Mouse (Mus musculus): Measurements from ENCODE around the gene Gm42791. TPM values are rescaled to one million over a fixed set of nuclear protein-coding genes. Genes with fewer than 3 reads are reported as not detected.

Gm42791 gene
- total RNA-seq, 4 experiments from 2014 or later: 2.1 to 2.7 (median 2.5) TPM

DNA sequence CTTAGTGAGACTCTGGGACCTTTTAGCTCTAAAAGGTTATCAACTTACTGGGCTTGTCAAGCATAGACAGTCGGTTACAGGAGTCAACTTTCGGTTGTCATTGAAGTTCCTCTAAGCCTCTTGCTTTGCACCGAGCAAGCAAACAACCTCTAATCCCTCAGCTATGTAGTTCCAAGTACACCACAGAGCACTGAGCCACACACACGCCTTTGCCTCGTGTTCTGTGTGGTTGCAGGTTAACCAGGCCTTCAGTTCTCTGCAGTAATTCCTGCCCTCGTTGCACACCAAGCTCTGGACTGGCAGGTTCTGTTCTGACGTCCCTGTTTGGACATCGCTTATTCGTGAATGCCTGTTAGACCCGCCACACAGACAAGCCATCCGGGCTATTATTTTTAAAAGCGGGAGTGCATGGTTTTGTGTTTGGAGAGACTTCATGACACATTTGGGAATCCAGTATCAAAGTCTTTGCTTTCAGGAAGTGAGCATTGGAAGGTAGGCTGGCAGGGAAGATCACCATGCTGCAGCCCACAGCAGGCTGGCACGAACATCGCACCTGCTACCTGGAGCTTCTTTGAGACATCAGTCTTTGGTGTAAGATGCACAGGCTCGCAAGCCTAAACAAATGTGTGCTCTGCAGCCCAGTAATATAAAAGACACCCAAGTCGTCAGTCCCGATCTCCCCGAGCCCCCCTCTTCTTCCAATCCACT, 16.3 kb downstream of the Gm42791 start:
- no peak for DNase-seq (ENCODE audit: low spot score in 2 of 2)

DNA sequence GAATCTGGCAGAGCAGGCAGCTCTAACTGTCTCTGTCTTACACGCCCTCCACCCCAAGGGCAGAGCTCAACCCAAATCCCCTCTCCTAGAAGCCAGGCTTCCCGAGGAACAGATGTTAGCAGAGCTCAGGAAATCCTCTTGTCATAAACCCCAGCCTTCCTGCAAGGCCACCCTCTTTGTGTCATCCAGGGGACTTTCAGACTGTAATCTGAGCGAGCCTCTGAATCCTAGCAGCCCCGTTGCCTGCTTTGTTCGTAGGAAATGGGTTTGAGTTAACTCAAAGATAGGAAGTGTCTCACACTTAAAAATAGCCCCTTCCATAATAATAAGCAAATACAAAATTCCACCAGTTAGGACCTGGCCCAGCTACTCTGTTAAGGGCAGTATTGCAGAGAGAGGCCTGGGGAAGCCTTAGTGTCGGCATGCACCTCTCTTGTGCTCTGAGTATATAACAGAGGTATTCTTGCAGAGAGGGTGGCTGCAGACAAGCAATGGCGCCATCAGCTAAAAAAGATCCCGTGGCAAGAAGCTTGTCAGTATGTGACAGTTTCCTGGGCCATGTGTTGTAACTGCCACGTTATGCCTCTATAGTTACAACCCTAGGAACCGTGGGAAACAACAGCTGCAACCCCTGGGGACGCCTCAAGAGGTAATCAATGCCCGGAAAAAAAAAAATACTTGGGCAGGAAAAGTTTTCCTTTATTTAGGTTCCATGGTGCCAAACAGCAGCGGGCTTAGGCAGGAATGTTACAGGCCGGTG, 17.1 kb downstream of the Gm42791 start:
- no peak for DNase-seq (ENCODE audit: low spot score in 2 of 2)

- no peak for DNase-seq (ENCODE audit: low spot score in 2 of 2)
These were observed 18.1 kb downstream of the Gm42791 start for GRCm38 (mm10) chr5:148976876-148977275.

- no peak for DNase-seq (ENCODE audit: low spot score in 2 of 2)
These were observed 19.9 kb downstream of the Gm42791 start for GRCm38 (mm10) chr5:148975035-148975434.

GRCm38 (mm10) chr5:148973019-148973668, 21.8 kb downstream of the Gm42791 start:
- no peak for DNase-seq (ENCODE audit: low spot score in 2 of 2)

DNA sequence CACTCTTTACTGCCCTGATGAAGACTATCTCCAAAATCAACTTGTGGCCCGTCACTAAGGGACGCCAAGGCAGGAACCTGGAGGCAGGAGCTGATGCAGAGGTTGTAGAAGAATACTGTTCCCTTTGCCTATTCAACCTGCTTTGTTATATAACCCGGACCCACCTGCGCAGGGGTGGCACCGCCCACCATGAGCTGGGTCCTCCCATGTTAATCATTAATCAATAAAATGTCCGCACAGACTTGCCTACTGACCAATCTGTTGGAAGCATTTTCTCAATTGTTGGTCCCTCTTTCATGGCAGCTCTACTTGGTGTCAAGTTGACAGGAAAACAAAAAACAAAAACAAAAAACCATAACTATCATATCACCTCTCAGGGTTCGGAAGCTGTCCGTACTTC, 22.8 kb downstream of the Gm42791 start:
- DNase-seq (ENCODE audit: low spot score in 2 of 2): no peak

GRCm38 (mm10) chr5:148969648-148970047, 25.3 kb downstream of the Gm42791 start:
- DNase-seq (ENCODE audit: low spot score in 2 of 2): no peak

DNA sequence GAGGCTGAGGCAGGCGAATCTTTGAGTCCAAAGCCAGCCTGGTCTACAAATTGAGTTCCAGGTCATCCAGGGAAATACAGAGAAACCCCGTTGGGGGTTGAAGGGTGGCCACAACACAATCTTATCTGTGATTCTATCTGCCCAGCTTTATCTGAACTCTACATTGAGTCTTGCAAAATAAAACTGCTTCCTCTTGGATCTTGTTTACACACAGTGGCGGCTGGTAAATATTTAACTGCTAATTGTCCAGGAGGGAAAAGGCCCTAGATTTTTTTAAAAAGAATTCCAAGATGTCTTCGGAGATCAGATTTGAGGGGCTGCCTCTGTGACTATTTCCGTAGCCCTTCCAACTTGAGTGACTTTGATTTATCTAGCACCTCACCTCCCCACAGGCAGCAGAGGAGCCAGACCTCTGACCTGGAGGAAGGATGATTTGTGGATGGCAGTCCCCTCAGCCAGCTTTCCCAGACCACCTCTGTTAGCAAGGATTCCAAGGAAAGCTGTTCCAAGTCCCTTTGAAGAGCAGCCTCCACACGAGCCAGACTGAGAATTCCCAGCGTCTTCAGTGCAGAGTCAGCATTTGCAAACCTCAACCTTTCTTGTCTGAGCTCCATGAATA, 25.9 kb downstream of the Gm42791 start:
- no peak for DNase-seq (ENCODE audit: low spot score in 2 of 2)

GRCm38 (mm10) chr5:148968179-148968578, 26.8 kb downstream of the Gm42791 start:
- no peak for DNase-seq (ENCODE audit: low spot score in 2 of 2)

GRCm38 (mm10) chr5:148966395-148966794, 28.6 kb downstream of the Gm42791 start:
- DNase-seq (ENCODE audit: low spot score in 2 of 2): no peak

- peak; percentile 44 to 60 for DNase-seq (ENCODE audit: low spot score in 2 of 2)
These were observed 29.1 kb downstream of the Gm42791 start for GRCm38 (mm10) chr5:148965691-148966333.

- DNase-seq (ENCODE audit: low spot score in 2 of 2): no peak
These were observed 29.8 kb downstream of the Gm42791 start for GRCm38 (mm10) chr5:148965089-148965591.

DNA sequence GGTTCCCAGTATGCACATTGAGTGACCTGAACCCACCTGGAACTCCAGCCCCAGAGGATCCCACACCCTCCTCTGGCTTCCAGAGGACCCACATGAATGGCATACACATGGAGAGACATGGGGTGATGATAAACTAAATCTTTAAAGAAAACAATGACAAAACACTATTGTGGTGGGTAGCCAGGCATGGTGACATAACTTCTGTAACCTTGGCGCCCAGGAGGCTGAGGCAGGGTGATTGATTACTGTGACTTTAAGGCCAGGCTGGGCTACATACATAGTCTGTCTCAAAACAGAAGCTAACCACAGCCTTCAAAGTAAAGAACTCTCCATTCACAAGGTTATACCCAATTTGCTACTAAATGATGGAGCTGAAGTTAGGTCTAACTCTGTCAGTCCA, 30.7 kb downstream of the Gm42791 start:
- no peak for DNase-seq (ENCODE audit: low spot score in 2 of 2)

DNA sequence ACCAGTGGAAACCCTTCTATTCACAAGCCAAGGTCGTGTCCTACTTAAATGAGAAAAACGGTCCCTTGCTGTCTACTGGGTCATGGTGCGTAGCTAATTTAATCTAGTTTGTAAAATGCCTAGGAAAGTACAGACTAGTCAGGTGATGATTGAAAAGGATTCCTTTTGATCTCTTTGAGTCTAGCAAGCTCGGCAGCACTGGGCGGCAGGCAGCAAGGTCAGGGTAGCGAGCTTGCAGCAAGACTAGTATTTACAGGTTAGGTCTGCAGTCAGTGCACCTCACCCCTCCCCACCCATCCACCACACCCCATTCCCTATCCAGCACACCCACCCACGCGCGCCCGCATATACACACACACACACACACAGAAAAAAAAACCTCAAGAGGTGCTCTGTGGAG, 34.7 kb downstream of the Gm42791 start:
- DNase-seq (ENCODE audit: low spot score in 2 of 2): no peak

DNA sequence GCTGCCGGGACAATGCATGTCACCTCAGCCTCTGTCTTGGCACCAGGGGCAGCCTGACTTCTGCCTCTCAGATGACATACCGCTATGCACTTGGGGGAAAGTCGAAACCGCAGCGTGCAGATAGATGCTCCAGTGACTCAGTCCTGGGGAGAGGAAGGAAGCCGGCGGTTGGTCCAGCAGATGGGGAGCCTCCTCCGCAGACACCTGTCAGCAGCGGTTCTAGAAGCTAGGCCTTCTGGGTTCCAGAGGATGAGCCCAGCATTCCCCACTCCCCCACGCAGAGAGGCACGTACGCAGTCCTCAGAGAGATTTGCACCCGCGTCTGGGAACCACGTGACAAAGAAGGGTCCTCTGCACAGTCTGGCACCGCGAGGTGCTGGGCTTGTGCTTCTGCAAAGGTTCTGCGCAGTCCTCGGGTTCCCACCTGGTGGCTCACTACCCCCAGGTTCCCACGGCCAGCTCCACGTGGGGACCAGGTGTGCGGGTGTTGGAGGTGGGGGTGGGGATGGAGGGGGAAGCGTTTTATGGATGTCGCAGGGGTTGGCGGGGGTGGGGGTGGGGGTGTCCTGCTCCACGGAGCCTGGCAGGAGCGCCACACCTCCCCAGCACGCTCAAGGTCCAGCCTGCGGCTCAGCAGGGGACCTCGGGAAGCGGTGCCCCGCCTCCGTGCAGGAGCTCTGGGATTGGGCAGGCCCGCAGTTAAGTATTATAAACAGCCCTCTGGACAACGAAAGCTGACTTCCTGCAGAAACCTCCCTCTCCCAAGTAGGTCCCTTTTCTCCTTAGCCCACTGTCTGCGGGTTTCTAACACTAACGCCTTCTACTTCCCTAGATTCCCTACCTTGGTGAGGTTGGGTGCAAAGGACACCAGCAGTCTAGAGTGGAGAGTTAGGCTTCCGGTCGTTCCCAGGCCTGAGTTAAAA, 35.6 kb downstream of the Gm42791 start:
- DNase-seq (ENCODE audit: low spot score in 2 of 2): peak in 1 of 2 experiments; percentile 51

DNA sequence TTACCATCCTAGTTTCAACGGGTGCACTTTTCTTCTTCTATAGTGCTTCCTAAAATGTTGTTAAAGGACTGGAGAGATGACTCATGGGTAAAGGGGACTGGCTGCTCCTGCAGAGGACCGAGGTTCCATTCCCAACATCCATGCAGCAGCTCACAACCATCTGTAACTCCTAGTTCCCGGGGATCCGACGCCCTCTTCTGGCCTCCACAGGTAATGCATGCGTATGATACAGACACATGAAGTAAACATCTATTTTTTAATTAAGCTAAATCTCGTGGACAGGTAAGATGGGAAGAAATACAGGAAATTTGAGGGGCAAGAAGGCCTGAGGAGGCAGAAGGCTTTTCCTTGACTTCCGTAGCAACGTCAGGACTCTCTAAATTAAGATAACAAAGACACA, 36.6 kb downstream of the Gm42791 start:
- no peak for DNase-seq (ENCODE audit: low spot score in 2 of 2)

DNA sequence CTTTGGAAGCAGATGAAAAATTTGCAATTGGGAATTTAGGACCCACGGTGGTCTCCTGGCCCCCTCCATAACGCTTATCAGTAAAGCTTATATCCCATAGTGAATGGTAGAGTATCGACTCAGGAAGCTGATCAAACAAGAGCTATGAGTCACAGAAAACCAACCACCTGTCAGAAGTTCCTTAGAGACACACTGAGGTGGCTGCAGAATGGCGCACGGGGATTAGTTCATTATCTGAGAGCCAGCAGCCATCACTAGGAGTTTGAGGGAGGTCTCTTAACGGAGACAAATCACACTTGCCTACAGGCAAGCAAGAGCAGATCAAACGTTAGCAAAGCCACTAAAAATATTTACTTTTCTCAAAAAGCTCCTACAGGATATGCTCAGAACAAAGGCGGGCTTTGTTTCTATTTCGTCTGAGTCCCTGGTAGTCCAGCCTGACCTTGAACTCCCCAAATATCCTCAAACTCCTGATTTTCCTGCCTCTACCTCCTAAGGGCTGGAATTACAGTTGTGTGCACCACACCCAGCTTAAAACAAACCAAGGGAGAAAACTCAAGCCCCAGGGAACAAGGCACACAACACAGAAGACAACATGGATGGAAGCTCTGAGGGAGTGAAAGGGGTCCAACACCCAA, 37.9 kb downstream of the Gm42791 start:
- DNase-seq (ENCODE audit: low spot score in 2 of 2): no peak

- no peak for DNase-seq (ENCODE audit: low spot score in 2 of 2)
These were observed 38.9 kb downstream of the Gm42791 start for GRCm38 (mm10) chr5:148956091-148956490.

DNA sequence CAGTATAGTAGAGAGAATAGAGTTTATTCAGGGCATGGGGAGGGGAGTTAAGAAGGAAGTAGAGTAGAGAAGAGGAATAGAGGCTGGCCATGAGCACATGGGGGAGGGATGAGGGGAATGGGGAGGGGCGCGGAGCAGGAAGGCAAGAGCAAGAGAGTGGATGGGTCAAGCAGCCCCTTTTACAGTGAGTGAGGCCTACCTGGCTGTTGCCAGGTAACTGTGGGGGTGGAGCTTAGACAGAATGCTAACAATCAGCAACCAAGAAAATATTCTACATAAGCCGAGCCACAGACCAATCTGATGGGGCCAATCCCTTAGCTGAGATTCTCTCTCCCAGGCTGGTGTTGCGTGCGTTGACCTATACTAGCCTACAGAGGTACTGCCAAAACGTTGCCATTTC, 39.4 kb downstream of the Gm42791 start:
- DNase-seq (ENCODE audit: low spot score in 2 of 2): no peak
